Mouse (Mus musculus): ENCODE measurements around the gene Alpk1. TPM values are rescaled to one million over a fixed set of nuclear protein-coding genes. Genes with fewer than 3 reads are reported as not detected.
A peak's percentile ranks its signal among the peaks of the same experiment; 100 is the strongest.

The Alpk1 gene
- polyA plus RNA-seq, 1 experiment from 2014 or later: 2.2 TPM

DNA sequence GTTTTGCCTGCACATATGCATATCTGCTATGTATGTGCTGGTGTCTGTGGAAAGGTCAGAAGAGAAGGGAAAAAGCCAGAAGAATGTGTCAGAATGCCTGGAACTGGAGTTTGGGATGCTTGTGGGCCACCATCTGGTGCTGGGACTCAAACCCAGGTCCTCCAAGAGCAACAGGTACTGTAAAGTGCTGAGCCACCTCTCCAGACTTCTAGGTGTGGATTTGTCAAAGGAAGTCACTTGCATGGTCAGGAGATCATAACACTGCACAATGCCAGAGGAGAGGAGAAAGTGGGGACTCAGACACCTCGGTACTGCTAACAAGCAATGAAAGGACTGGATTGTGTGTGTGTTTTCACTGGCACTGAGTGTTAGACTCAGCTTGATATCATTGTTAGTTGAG lies 150.1 kb downstream of the Alpk1 start:
- 0% methylated on average over 1 of the region's 1 CpGs for WGBS
- Histone ChIP-seq H3K4me3 (replicated peaks) (no peak overlapping the region), H3K27me3 (peaks cover 87% of the 10 kb centered on the region), H3K36me3 (replicated peaks) (no peaks in the 10 kb centered on the region), H3K9ac (no peak overlapping the region), H3K27ac (no peak overlapping the region), H3K4me2 (no peak overlapping the region), H3K4me1 (peaks cover 73% of the 10 kb centered on the region), H3K9me3 (no peaks in the 10 kb centered on the region)
- no peak for ATAC-seq (ENCODE audit: low FRiP score)

GRCm38 (mm10) chr3:127628311-127629184 lies 151.8 kb downstream of the Alpk1 start:
- Histone ChIP-seq H3K9ac (peak overlapping the region; percentile 40), H3K4me2 (peak overlapping the region; percentile 44), H3K4me1 (peaks cover 70% of the 10 kb centered on the region), H3K27me3 (peaks cover 83% of the 10 kb centered on the region), H3K4me3 (replicated peaks) (peak overlapping the region; percentile 23), H3K36me3 (replicated peaks) (no peaks in the 10 kb centered on the region), H3K27ac (peak overlapping the region; percentile 84), H3K9me3 (no peaks in the 10 kb centered on the region)
- no peak for ATAC-seq (ENCODE audit: low FRiP score)
- WGBS: 2% methylated on average over 37 of the region's 37 CpGs

GRCm38 (mm10) chr3:127627956-127628310 lies 152.4 kb downstream of the Alpk1 start:
- H3K36me3 ChIP-seq (replicated peaks): no peaks in the 10 kb centered on the region
- WGBS: under 1% methylated on average over 9 of the region's 9 CpGs
- peak overlapping the region; percentile 84 for H3K27ac ChIP-seq
- H3K27me3 ChIP-seq: peaks cover 83% of the 10 kb centered on the region
- H3K9me3 ChIP-seq: no peaks in the 10 kb centered on the region
- H3K4me3 ChIP-seq (replicated peaks): peak overlapping the region; percentile 23
- ATAC-seq (ENCODE audit: low FRiP score): no peak
- H3K9ac ChIP-seq: peak overlapping the region; percentile 40
- peak overlapping the region; percentile 44 for H3K4me2 ChIP-seq
- peaks cover 64% of the 10 kb centered on the region for H3K4me1 ChIP-seq

DNA sequence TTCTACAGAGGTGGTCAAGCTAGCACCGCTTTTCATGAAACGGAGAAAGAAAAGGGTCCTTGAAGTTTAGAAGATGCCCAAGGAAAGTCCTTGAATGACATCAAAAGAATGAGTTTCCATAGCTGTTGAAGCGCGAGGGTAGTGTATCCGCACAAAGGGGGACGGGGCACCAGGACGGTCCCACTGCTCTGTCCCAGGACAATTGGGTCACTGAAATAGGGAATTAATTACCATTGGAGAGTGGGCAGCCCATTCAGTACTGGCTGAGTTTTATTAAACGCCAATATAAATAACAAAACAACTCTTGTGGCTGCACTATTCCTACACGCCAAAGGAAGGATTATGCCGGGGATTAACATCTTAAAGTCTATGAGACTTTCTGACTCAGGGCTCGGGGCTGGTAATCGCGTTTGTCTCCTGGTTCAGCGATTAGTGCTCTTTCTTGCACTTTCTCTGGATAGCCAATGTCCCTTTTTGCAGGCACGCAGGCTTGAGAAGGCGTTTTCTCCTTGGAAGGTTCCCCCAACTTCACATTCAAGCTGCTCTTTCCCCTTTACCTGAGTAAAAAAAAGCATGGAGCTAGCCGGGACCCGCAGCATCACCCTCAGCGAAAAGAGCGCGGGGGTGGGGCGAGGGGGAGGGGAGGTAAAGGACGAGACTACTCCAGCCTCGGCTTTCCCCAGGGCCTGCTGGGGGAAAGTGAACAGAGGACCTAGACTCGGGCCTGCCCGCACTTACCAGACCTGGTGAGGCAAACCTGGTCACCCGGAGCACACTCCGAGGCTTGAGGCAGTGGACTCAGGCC lies 153.0 kb downstream of the Alpk1 start:
- Histone ChIP-seq H3K36me3 (replicated peaks) (no peaks in the 10 kb centered on the region), H3K9me3 (no peaks in the 10 kb centered on the region), H3K27me3 (peaks cover 83% of the 10 kb centered on the region), H3K27ac (peak overlapping the region; percentile 84), H3K4me1 (peaks cover 59% of the 10 kb centered on the region), H3K4me3 (replicated peaks) (peak overlapping the region; percentile 23), H3K4me2 (peak overlapping the region; percentile 44), H3K9ac (peak overlapping the region; percentile 40)
- WGBS: under 1% methylated on average over 28 of the region's 28 CpGs
- ATAC-seq (ENCODE audit: low FRiP score): no peak

DNA sequence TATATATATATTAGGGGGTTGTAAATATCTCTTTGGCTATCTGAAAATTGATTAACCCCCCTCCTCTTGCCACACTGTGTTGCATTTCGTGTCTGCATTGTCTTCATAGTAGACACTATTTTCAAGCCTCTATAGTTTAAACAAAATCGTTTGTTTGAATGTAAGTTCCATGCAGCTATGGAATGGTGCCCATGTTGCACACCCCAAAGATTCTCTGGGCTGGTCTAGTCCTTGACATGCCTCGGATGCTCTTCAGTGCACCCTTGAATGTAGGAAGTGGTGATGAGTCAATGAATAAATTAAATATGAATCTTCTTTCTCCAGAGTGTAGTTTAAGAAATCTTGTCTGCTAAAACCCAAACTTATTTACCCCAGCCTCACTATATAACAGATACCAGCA lies 153.8 kb downstream of the Alpk1 start:
- Histone ChIP-seq H3K27ac (peak overlapping the region; percentile 84), H3K27me3 (peaks cover 74% of the 10 kb centered on the region), H3K4me3 (replicated peaks) (no peak overlapping the region), H3K4me1 (peaks cover 51% of the 10 kb centered on the region), H3K36me3 (replicated peaks) (no peaks in the 10 kb centered on the region), H3K4me2 (no peak overlapping the region; the same call in 1 of the 2 replicates), H3K9me3 (no peaks in the 10 kb centered on the region), H3K9ac (no peak overlapping the region)
- 5% methylated on average over 3 of the region's 3 CpGs for WGBS
- no peak for ATAC-seq (ENCODE audit: low FRiP score)

- peaks cover 45% of the 10 kb centered on the region for H3K4me1 ChIP-seq
- H3K27ac ChIP-seq: peak overlapping the region; percentile 84
- peak; percentile 73 for ATAC-seq (ENCODE audit: low FRiP score)
- no peaks in the 10 kb centered on the region for H3K9me3 ChIP-seq
- peak overlapping the region; percentile 46 for H3K4me2 ChIP-seq
- H3K9ac ChIP-seq: no peak overlapping the region
- under 1% methylated on average over 28 of the region's 28 CpGs for WGBS
- H3K36me3 ChIP-seq (replicated peaks): no peaks in the 10 kb centered on the region
- H3K27me3 ChIP-seq: peaks cover 69% of the 10 kb centered on the region
- H3K4me3 ChIP-seq (replicated peaks): peak overlapping the region; percentile 31
Measured at GRCm38 (mm10) chr3:127625701-127626399, 154.5 kb downstream of the Alpk1 start.

- Histone ChIP-seq H3K27ac (peak overlapping the region; percentile 84), H3K27me3 (peaks cover 67% of the 10 kb centered on the region), H3K4me3 (replicated peaks) (peak overlapping the region; percentile 31), H3K9ac (no peak overlapping the region), H3K9me3 (no peaks in the 10 kb centered on the region), H3K4me2 (peak overlapping the region; percentile 46), H3K36me3 (replicated peaks) (no peaks in the 10 kb centered on the region), H3K4me1 (peaks cover 41% of the 10 kb centered on the region)
- ATAC-seq (ENCODE audit: low FRiP score): peak; percentile 92
- WGBS: under 1% methylated on average over 36 of the region's 36 CpGs
Measured at GRCm38 (mm10) chr3:127625296-127625695, 155.0 kb downstream of the Alpk1 start.

Other genes starting within 250 kb of the Alpk1 start
- 72.5 and 75.1 TPM in 2 replicates for gene Larp7, start 227.2 kb downstream of the Alpk1 start, polyA plus RNA-seq (2016; fragmentation: Nextera tagmentation; extraction: Ambion mirVana)
- 16.5 and 20.0 TPM in 2 replicates for gene Zgrf1, start 227.0 kb downstream of the Alpk1 start, polyA plus RNA-seq (2016; fragmentation: Nextera tagmentation; extraction: Ambion mirVana)
- gene Neurog2, start 147.4 kb downstream of the Alpk1 start, polyA plus RNA-seq (2016; fragmentation: Nextera tagmentation; extraction: Ambion mirVana): 161 and 168 TPM in 2 replicates
- gene Tifa, start 9.3 kb upstream of the Alpk1 start, polyA plus RNA-seq (2016; fragmentation: Nextera tagmentation; extraction: Ambion mirVana): 3.8 and 4.2 TPM in 2 replicates
- 74.2 and 80.9 TPM in 2 replicates for gene Ap1ar, start 57.0 kb upstream of the Alpk1 start, polyA plus RNA-seq (2016; fragmentation: Nextera tagmentation; extraction: Ambion mirVana)
- 7.3 and 8.5 TPM in 2 replicates for gene Fam241a, start 115.8 kb upstream of the Alpk1 start, polyA plus RNA-seq (2016; fragmentation: Nextera tagmentation; extraction: Ambion mirVana)